Mouse (Mus musculus) forebrain, embryonic 14.5 days (tissue): ENCODE data around the gene Chd3. TPM values are rescaled to one million over a fixed set of nuclear protein-coding genes. Genes with fewer than 3 reads are reported as not detected.

ENCODE experiments used
- ATAC-seq: fragments of 200-750 bp; cut with Nextera tagmentation; 2 replicates; pipeline ENCODE4 v1.8.0; 2017; ENCODE audit warnings: mild to moderate bottlenecking, moderate library complexity
- DNase-seq: peaks from one replicate; pipeline ENCODE4 v3.0.0-alpha.2; 2015; ENCODE audit warnings: low spot score
- H3K27ac ChIP-seq: fragments of 300-500 bp; sonication (generic); 2 replicates; pipeline ENCODE4 v1.5.1; 2014; ENCODE audit warnings: low read depth, mild to moderate bottlenecking, control low read depth, low read length, moderate library complexity
- H3K27me3 ChIP-seq: fragments of 300-500 bp; sonication (generic); replicated peaks from 2 replicates; pipeline ENCODE4 v1.6.1; 2014; ENCODE audit warnings: low read length, control low read depth, mixed read lengths; ENCODE audit not compliant: control insufficient read depth, insufficient read depth
- H3K36me3 ChIP-seq: fragments of 300-500 bp; sonication (generic); 2 replicates; pipeline ENCODE4 v1.6.1; 2014; ENCODE audit warnings: low read length, control low read depth; ENCODE audit not compliant: control insufficient read depth, insufficient read depth
- H3K4me1 ChIP-seq: fragments of 300-500 bp; sonication (generic); 2 replicates; pipeline ENCODE4 v1.6.1; 2014; ENCODE audit warnings: antibody characterized with exemption, low read length, control low read depth; ENCODE audit not compliant: control insufficient read depth, insufficient read depth
- H3K4me2 ChIP-seq: fragments of 300-500 bp; sonication (generic); 2 replicates; pipeline ENCODE4 v1.6.1; 2014; ENCODE audit warnings: mild to moderate bottlenecking, control low read depth, low read length
- H3K4me3 ChIP-seq: fragments of 300-500 bp; sonication (generic); 2 replicates; pipeline ENCODE4 v1.5.1; 2014; ENCODE audit warnings: low read depth, low read length, control low read depth
- H3K9ac ChIP-seq: fragments of 300-500 bp; sonication (generic); 2 replicates; pipeline ENCODE4 v1.6.1; 2014; ENCODE audit warnings: mild to moderate bottlenecking, low read length, control low read depth, moderate library complexity
- H3K9me3 ChIP-seq: fragments of 300-500 bp; sonication (generic); replicated peaks from 2 replicates; pipeline ENCODE4 v1.6.1; 2016; ENCODE audit warnings: low read length, control low read depth, mixed read lengths; ENCODE audit not compliant: control insufficient read depth
- WGBS: fragments of 180-500 bp; shearing (Covaris S2); extraction: QIAGEN DNeasy Blood & Tissue Kit; methylation state at CpG from one replicate; pipeline ENCODE4 v1.1.7; 2014; 5-methylcytosine and 5-hydroxymethylcytosine counted together
- polyA plus RNA-seq: library from polyadenylated mRNA; unstranded; fragments of >200 nt; fragmentation: Nextera tagmentation; extraction: Ambion mirVana; gene quantifications from 2 replicates; pipeline ENCODE4 v1.2.1, GENCODE M21; 2014

The Chd3 gene
- 70.3 and 77.3 TPM in 2 replicates for polyA plus RNA-seq

DNA sequence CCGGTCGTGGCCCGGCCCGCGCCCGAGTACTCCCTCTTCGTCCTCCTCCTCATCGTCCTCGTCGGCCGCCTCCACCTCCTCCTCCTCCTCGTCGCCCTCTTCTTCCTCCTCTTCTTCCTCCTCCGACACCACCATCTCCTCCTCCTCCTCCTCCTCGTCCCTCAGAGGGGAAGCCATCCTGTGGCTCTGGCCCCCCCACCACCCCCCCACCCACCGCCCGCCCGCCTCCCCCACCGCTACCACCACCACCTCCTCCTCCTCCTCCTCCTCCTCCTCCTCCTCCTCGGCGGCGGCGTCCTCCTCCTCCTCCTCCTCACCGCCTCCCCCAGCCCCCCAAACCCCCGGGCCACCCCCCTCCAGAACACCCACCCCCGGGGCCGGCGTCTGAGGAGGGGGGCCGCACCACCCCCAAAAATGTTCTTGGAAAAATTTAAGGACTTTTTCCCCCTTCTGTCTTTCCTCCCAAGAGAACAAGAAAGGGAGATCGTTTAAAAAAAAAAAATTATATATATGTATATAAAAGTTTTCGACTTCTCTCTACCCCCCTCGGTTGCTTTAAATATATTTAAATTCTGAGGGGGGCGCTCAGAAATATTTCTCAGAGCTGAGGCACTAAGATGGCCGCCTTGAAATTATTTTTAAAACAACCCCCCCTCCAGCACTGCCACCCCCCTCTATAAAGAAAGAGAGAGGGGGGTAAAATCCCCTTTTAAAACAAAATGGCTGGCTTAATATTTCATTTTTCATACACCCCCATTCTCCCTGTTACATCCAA, at the start of gene Chd3:
Gene Chd3 (minus strand): TSS at position 192 of the 775 bp plus-strand sequence.
- no peaks in the 10 kb centered on the region for H3K27me3 ChIP-seq
- DNase-seq (peak; percentile 42), ATAC-seq (no peak)
- H3K27ac ChIP-seq, result peak within 1 kb of the TSS; percentile 100
- H3K4me1 ChIP-seq, result peaks cover 41% of the 10 kb centered on the region
- H3K4me2 ChIP-seq, result peak within 1 kb of the TSS; percentile 96
- H3K9me3 ChIP-seq, result no peaks in the 10 kb centered on the region
- WGBS, result 2% methylated on average over 16 of the region's 34 CpGs
- H3K4me3 ChIP-seq, result peak within 1 kb of the TSS; percentile 97
- H3K9ac ChIP-seq, result peak within 1 kb of the TSS; percentile 100
- peaks cover 6% of the 10 kb centered on the region for H3K36me3 ChIP-seq

DNA sequence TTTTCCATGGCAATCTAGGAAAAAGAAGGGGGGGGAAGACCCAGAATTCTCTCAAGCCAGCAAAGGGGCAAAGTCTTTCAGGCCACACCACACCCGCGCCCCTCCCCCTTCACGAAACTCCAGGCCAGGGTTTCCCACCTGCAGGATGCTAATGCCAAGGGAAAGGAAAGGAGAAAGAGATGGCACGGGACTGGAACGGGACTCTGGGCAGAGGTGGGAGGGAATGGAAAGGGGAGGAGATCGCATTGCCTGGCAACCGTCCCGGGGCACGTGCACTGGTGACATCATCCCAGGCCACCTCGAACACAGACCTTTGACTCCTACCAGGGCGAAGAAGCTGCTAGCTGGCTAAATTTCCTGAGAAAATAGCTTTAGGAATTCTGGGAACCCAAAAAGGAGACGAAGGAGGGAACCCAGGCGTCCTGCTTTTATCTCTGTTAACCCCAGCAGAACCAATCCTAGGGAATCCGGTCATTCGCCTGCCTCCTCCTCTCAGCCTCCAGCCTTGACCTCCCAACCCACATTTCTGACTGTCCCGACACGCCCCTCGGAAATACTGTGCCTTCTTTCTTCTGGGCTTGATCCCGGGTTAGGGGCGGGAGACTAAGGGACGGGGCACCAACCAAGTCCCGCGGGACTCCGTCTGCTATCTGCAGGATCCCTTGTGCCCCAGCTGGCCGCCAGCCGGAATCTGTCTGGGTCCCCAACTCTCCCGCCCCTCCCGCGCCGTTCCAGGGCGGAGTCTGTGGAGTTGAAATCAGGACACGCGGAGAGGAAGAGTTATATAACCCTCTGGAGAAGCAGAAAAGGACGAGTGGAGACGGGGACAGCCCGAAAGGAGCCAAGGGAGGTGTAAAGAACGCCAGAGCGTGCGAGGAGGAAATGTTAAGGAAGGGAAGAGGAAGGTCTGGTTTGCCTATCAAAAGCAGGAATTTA, 48.5 kb upstream of the Chd3 start:
- Histone ChIP-seq H3K36me3 (peaks cover 8% of the 10 kb centered on the region; the same call in 1 of the 2 replicates), H3K9ac (peak overlapping the region; percentile 56), H3K4me3 (peak overlapping the region; percentile 77), H3K4me1 (peaks cover 52% of the 10 kb centered on the region), H3K4me2 (peak overlapping the region; percentile 95), H3K9me3 (no peaks in the 10 kb centered on the region), H3K27me3 (peaks cover 21% of the 10 kb centered on the region), H3K27ac (peak overlapping the region; percentile 99)
- WGBS, result 0% methylated on average over 39 of the region's 39 CpGs
- peak; percentile 24 for ATAC-seq
- DNase-seq, result peak; percentile 96

DNA sequence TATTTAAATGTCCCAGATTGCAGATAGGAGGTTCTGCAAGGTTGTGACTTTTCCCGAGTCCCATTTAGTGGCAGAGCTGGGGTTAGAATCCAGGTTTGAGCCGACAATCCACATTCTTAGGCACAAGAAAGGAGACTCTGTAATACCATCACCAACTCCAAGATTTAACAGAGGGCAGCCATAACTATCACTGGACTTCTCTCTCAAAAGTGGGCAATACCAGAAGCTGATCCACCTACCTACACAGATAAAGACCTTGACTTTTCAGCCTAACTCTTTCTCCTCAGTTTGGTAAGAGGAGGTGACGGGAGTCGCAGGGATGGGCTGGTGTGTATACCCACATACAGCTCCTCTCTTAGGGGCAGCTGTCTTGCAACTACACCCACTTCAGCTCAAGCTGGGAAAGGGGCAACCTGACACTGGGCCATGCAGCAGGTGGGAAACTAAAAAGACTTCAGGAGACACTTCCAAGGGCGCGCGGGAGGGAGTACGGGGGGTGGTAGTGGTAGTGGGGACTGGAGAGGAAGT, 47.8 kb upstream of the Chd3 start:
- no peak for DNase-seq
- H3K27ac ChIP-seq, result peak overlapping the region; percentile 99
- H3K4me3 ChIP-seq, result peak overlapping the region; percentile 77
- H3K9ac ChIP-seq, result peak overlapping the region; percentile 56
- peaks cover 59% of the 10 kb centered on the region for H3K4me1 ChIP-seq
- no peak for ATAC-seq
- H3K36me3 ChIP-seq, result peaks cover 15% of the 10 kb centered on the region
- no peaks in the 10 kb centered on the region for H3K9me3 ChIP-seq
- 3% methylated on average over 8 of the region's 8 CpGs for WGBS
- peak overlapping the region; percentile 95 for H3K4me2 ChIP-seq
- peaks cover 13% of the 10 kb centered on the region for H3K27me3 ChIP-seq

DNA sequence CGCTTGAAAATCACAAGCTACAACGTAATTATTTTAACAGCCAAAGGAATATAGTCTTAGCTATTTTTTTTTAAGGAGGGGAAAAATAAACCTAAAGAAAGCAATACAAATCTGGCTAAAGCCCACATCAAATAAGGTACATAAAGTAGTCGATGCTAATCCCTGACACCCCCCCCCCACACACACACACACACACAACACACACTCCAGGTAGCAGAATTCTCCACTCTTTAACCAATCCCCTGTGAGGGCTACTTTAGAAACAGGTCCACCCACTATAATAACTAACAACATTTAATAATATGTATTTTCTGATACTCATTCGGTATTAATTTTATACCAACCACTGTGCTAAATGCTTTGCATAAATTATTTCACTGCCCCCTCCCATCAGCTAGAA, 47.3 kb upstream of the Chd3 start:
- Histone ChIP-seq H3K4me2 (peak overlapping the region; percentile 95), H3K27ac (peak overlapping the region; percentile 99), H3K4me3 (peak overlapping the region; percentile 77), H3K9ac (peak overlapping the region; percentile 56), H3K9me3 (no peaks in the 10 kb centered on the region), H3K4me1 (peaks cover 62% of the 10 kb centered on the region), H3K36me3 (peaks cover 19% of the 10 kb centered on the region), H3K27me3 (peaks cover 10% of the 10 kb centered on the region)
- ATAC-seq (no peak), DNase-seq (no peak)
- WGBS, result 2% methylated on average over 4 of the region's 4 CpGs

DNA sequence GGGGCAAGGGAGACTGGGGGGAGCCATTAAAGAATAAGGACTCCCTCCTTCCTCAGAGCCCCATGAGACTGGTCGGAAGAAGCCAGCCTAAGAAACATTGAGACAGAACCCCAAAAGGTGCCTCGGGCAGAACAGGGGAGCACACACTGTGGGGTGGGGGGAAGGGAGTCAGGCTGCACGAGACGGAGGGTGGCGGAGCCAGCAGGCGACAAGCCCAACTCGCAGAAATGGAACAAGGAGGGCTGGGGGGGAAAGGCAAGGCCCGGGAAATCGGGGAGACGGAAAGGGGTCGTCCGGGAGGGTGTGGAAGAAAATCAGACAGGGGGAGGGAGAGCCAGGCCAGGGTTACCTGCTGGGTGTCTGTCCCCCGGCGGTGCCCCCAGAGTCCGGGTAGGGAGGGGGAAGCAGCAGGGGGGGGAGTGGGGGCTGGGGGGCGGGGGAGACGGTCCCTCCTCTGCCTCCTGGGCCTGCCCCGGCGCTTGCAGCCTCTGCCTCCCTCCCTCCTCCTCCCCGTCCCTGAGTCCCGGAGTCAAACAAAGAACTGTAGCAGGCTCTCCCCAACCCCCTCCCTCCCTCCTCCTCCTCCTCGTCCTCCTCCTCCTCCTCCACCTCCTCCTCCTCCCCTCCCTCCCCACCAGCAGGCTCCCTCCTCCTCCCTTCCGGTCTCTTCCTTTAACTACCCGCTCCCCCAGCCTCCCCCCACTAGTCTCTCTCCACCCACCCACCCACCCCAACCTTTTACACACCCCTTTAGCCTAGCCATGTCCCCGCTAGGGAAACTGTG, 46.7 kb upstream of the Chd3 start:
- H3K9me3 ChIP-seq, result no peaks in the 10 kb centered on the region
- H3K4me2 ChIP-seq, result peak overlapping the region; percentile 99
- peaks cover 62% of the 10 kb centered on the region for H3K4me1 ChIP-seq
- peak overlapping the region; percentile 99 for H3K9ac ChIP-seq
- DNase-seq (peak; percentile 93), ATAC-seq (peak; percentile 18; the same call in 1 of the 2 replicates)
- peaks cover 4% of the 10 kb centered on the region for H3K27me3 ChIP-seq
- 0% methylated on average over 15 of the region's 25 CpGs for WGBS
- H3K4me3 ChIP-seq, result peak overlapping the region; percentile 77
- H3K36me3 ChIP-seq, result peaks cover 19% of the 10 kb centered on the region
- peak overlapping the region; percentile 99 for H3K27ac ChIP-seq

DNA sequence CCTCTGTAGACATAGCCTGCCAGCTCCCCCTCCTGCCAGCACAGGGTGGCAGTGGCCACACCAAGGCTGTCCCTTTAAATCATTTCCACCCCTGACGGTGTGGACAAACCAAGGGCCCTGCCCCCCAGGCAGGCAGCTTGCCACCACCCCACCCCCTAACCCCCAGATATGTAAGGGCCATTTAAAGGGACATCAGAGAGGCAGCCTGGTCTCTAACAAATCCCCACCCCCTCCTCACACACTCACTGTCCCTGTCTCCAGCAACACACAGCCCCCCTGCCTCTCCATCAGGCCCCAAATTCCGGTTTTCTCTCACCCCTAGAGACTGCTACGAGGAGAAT, 46.1 kb upstream of the Chd3 start:
- peaks cover 19% of the 10 kb centered on the region for H3K36me3 ChIP-seq
- H3K27ac ChIP-seq, result peak overlapping the region; percentile 99
- peak; percentile 77 for DNase-seq
- H3K27me3 ChIP-seq, result no peaks in the 10 kb centered on the region
- H3K9me3 ChIP-seq, result no peaks in the 10 kb centered on the region
- H3K4me3 ChIP-seq, result peak overlapping the region; percentile 77
- peaks cover 57% of the 10 kb centered on the region for H3K4me1 ChIP-seq
- 0% methylated on average over 3 of the region's 3 CpGs for WGBS
- H3K9ac ChIP-seq, result peak overlapping the region; percentile 99
- peak; percentile 2 for ATAC-seq
- peak overlapping the region; percentile 99 for H3K4me2 ChIP-seq

DNA sequence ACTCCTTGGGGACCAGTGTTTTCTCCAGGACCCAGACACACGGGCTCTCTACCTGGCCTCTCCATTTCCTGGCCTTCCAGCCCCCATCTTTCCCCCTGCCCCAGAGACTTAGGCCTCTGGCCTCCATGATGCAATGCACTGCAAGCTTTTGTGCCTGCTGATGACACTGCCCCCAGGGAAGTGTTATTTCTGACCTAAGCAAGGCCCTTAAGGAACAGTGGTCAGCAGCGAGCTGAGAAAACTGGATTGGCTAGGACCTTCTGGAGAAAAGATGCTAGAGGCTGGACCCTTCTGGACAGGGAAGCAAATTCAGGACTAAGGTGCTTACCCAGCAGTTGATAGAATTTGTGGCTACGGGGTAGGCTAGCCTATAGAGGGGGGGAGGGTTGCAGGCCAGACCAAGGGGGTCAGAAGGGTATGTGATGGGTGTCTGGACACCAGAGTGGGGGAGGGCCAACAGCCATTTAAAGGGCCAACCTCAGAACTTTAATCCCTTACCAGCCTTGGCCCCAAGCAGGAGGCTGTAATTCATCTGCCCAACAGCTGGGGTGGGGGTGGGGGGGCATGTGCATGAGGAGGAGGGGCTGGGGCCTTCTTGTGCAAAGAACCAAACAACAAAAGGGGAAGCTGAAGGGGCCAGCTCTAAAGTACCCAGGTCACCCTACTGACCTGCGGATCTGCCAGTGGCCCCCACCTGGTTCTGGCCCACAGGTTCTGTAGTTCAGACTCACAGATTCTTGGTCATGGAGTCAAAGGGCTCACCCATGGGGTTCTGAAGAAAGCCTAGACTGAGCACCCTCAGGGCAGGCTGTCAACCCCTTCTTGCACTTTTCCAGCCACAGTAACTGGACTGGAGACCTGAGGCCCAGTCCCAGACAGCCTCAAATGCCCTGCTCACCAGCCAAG, 45.5 kb upstream of the Chd3 start:
- H3K4me3 ChIP-seq, result peak overlapping the region; percentile 77
- no peaks in the 10 kb centered on the region for H3K27me3 ChIP-seq
- ATAC-seq (no peak), DNase-seq (no peak)
- WGBS, result 12% methylated on average over 4 of the region's 4 CpGs
- peaks cover 19% of the 10 kb centered on the region for H3K36me3 ChIP-seq
- peak overlapping the region; percentile 99 for H3K4me2 ChIP-seq
- H3K4me1 ChIP-seq, result peaks cover 52% of the 10 kb centered on the region
- H3K27ac ChIP-seq, result peak overlapping the region; percentile 99
- H3K9ac ChIP-seq, result peak overlapping the region; percentile 99
- H3K9me3 ChIP-seq, result no peaks in the 10 kb centered on the region
